Mouse (Mus musculus) cerebellum, adult 9-11 months (tissue): ENCODE data around the gene Scn3b.

Experiments
- DNase-seq: peaks from one replicate; pipeline ENCODE4 v3.0.0; 2022

Gene Scn3b

DNA sequence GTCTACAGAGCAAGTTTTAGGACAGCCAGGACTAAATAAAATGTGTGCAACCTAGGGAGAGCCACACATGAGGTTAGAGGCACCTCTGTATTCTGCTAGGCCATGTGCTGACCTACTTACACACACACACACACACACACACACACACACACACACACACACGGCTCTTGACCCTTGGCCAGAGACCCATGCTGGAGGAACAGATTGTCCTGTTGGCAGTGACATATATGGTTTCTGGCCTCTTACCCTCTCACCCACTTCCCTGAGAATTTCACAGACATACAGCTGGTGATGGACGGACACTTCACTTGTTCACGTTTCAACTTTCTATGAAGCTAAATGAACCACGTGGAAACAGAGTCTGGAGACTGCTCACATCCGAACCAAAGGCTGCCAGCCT, 49.8 kb downstream of the Scn3b start:
- DNase-seq: peak; percentile 74

- DNase-seq: peak; percentile 68
Observed at GRCm38 (mm10) chr9:40320405-40320804, 51.4 kb downstream of the Scn3b start.

DNA sequence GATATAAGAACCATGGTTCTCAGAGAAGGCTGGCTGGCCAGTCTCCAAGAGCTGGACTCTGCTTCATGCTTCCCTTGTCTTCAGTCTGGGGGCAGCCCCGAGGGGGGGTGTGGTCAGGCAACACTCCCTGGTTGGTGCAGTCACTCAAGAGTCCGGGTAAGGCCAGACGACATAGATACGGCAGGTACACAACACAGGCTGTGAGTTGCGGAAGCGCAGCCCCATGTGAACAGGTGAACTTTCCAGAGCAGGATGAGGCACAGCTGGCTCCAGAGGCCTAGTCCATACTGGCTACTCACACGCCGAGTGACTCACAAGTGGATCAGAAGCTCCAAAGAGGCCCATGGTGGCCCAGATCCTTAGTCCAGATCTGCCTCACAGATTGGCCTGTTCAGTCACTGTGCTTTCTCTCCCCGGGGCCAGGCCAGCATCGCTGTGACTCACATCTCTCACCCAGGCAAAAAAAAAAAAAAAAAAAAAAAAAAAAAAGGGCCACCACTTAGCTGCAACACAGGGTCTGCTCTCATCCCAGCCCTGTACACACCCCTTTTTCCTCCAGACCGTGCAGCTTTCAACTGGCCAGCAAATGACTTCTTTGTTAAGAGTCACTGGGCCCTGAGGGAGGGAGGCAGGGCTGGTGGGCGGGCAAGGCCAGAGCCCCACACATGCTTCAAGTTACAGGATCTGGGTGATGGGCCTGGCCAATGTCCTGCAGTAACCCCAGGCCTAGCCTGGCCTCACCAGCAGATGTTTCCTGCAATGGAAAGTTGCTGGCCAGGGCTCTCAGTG, 52.1 kb downstream of the Scn3b start:
- DNase-seq: peak; percentile 67

DNA sequence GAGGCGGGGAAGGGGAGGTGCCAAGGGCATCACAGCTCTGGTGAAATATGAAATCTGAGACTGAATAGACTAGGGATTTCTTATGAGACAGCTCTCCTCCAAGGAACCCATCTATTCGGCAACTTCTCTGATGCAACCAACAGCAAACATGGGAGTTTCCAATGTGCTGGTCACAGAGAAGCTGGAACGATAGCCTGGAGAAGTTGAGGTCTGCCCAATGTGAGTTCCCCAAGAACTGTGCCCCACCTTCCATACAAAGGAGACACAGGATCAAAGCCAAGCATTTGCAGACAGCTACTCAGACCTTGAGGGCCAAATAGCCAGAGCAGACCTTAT, 52.6 kb downstream of the Scn3b start:
- no peak for DNase-seq

- no peak for DNase-seq
Observed at GRCm38 (mm10) chr9:40322372-40322771, 53.4 kb downstream of the Scn3b start.

DNA sequence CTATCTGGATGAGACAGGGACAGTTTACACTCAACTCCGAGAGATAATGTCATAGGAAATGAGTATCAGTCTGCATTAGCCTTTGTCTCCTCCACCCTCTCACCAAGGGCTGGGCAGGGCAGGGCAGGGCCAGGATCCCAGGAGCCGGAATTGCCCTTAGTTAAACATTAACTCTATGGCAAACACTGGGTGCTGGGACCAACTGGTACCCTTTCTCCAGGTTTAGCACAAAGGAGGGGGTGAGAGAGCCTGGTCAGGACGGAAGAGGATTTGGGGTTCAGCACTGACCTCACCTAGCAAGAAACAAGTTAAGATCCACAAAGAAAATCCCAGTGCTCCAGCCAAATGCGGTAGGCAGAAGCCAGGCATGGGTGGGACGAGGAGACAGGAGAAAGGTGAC, 54.2 kb downstream of the Scn3b start:
- no peak for DNase-seq

GRCm38 (mm10) chr9:40323773-40324172, 54.8 kb downstream of the Scn3b start:
- no peak for DNase-seq

- no peak for DNase-seq
Observed at GRCm38 (mm10) chr9:40324232-40324792, 55.3 kb downstream of the Scn3b start.

GRCm38 (mm10) chr9:40324826-40325225, 55.8 kb downstream of the Scn3b start:
- no peak for DNase-seq

GRCm38 (mm10) chr9:40326260-40326915, 57.4 kb downstream of the Scn3b start:
- DNase-seq: no peak

DNA sequence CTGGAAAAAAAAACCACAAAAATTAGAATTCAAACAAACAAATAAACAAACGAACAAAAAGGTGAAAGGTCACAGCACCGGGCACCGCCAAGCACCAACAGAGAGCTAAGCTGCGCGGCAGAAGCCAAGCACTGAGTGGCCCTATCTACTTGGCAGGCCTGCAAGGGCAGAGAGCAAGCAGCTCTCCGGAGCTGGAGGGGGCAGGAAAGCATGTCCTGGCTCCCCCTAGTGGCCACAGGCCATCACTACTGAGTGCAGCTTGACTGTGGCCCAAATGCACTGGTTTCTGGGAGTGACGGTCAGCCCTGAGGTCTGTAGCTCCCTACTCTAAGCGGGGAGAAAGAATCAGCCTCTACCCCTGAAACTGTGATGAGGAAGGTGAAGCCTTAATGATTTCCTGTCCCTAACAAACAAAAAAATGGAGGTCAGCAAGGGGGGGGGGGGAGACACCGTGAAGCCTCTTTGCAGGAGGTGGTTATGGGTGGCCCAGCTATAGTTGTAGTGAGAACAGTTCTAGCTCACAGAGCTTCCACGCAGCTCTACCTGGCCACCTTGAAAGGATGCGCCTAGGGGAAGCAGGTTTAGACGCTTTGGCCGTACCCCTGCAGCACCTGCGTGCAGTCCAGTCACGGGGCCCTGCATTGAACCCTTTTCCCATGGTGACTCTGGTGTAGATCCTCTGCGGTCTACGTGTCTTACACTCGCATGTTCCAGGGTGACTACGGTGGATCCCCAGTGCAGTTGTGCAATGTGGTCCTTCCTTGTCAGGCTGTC, 61.8 kb downstream of the Scn3b start:
- DNase-seq: peak; percentile 96

DNA sequence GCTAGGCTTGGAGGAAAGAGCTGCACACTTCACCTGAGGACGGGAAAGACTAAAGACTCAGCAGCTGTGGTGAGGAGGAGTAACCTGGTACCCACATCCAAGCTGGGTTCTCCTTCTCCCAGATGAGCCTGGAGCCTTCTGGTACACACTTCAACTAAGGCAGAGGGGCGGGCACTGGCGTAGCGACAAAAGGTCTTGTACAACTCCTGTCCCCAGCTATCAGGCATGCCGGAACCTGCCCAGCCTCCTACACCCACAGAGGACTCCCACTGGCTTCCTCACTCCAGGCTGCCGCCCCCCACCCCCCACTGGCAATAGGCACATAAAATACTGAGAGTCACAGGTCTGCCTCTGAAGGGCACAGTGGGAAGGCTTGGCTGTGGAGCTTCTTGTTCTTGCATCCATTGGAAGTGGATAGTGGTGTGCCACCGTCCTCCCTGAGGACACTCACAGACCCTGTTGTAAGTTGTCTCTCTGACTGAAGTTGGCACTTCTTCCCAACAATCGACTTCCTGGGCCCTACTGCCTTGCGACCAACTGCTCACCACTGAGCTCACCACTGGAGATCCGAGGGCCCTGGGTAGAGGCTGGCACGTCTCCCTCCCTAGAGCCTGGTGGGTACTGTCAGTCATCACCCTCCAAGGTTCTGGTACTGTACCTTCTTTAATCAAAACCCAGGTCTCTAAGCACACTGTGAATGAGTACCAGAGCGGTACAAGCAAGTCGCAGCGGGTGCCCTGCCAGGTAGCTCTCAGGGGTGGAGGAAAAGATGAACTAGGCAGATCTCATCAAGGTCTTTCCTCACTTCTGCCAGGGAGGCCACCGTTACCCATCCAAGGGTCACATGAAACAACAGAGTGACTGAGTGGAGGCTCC, 62.6 kb downstream of the Scn3b start:
- peak; percentile 76 for DNase-seq

DNA sequence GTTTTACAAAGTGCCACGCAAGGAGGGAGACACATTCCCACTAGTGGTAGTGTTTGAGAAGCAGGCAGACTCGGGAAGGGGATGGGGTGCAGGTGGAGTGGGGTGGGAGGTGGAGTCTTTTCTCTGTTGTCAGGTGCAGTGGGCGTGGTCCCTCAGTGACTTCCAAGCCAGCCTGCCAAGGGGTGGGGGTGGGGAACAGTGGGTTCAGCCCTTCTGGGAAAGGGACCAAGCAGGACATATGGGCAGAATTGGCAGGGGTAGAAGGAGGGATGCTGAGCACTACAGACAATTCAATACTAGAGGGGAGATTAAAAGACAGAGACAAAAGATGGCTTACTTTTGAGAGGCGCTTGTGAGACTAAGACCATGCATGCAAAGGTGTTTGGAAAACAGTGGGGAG, 63.3 kb downstream of the Scn3b start:
- peak; percentile 96 for DNase-seq

- peak; percentile 78 for DNase-seq
Observed at GRCm38 (mm10) chr9:40332731-40333648, 64.0 kb downstream of the Scn3b start.

- peak; percentile 92 for DNase-seq
Observed at GRCm38 (mm10) chr9:40333649-40334396, 64.8 kb downstream of the Scn3b start.

- DNase-seq: peak; percentile 67
Observed at GRCm38 (mm10) chr9:40334617-40335016, 65.6 kb downstream of the Scn3b start.

GRCm38 (mm10) chr9:40336701-40337100, 67.7 kb downstream of the Scn3b start:
- peak; percentile 79 for DNase-seq

GRCm38 (mm10) chr9:40337131-40337820, 68.3 kb downstream of the Scn3b start:
- DNase-seq: peak; percentile 58

GRCm38 (mm10) chr9:40339578-40339977, 70.6 kb downstream of the Scn3b start:
- DNase-seq: no peak
